Mouse (Mus musculus): ENCODE results near the gene Ctsh.
"Not testable (repeated sequence)": the region's sequence is repeated elsewhere in the genome, so short reads cannot be mapped to it uniquely, and the experiment has no call there.

The Ctsh gene

DNA sequence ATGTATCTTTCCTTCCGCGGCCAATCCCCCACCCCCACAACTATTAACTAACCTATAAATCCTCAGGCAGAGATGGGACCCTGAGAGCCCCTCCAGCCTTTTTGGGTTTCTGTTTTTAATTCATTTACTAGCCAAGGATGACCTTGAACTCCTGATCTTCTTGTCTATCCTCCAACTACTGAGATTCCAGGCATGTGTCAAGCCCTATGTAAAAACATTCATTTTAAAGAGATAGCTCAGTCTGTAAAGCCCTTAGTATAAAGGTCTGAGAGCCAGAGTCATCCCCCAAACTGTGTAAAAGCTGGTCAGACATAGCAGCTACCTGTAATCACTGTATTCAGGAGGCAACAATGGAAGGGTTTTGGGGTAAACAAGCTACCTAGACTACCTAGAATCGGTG, 2.0 kb downstream of the Ctsh start:
- in situ Hi-C loops (cut with MboI, MseI), result loop anchor here in 1 of 2 experiments (25.0 kb wide), 1 partner anchor 219 kb away; no protein-coding TSS in a partner anchor

DNA sequence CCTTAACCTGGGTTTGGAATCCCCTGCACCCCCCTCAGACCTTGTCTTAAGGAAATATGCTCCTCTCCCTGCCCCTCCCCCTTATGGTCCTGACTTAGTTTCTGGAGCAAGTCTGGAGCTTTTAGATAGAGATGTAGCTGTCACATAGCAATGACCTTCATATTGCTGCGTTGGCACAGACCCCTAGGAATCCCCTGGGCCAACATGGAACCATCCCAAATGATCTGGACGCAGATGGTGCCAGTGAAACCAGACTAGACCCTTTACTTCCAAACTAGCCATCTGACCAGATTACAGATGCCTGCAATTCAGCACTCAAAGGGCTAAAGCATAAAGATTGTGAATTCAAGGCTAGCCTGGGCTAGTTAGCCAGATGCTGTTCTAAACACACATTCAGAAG, 2.8 kb downstream of the Ctsh start:
- in situ Hi-C loops (cut with MboI, MseI), result loop anchor here in 1 of 2 experiments (25.0 kb wide), 1 partner anchor 219 kb away; no protein-coding TSS in a partner anchor

DNA sequence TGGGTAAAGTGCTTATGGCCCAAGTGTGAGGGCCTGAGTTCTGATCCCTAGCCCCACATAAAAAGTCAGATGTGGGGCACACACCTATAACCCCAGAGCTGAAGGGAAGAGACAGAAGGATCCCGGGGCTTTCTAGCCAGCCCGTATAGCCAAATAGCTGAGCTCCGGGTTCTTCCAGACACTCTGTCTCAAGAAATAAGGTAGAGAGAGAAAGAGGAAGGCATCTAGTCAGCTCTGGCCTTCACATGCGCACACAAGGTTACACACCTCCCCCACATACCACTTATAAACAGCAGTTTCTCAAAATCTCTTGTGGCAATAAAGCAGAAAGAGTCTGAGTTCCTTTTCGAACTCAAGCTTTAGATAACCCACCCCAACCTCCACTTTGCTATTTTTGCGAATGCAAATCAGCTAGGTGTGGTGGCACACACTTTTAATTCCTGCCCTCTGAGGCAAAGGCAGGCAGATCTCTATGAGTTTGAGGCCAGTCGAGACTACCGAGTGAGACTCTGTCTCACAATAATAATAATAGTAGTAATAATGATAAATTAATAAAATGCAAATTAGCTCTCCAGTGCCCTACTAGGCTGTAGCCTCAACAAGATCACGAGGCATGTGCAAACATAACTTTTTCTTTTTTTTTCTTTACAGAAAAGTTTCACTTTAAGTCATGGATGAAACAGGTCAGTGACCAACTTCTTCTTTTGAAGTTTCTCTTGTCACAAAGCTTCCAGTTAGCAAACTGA, 6.0 kb downstream of the Ctsh start:
- in situ Hi-C loops (cut with MboI, MseI), result loop anchor here in 1 of 2 experiments (25.0 kb wide), 1 partner anchor 223 kb away; no protein-coding TSS in a partner anchor

DNA sequence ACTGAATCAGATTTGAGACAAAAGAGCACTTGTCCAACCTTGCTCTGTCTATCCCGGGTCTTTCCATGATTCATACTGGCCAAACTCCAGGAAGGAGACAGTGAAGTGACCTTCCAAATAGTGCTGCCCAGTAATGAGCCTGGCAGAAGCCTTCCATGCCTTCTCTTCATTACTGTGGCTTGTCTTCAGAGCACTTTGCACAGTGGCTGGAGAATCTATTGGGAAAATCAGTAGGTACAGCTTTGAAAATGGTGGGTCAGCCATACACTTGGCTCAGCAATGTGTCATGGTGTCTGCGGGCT, 6.6 kb downstream of the Ctsh start:
- in situ Hi-C loops (cut with MboI, MseI), result loop anchor here in 1 of 2 experiments (25.0 kb wide), 1 partner anchor 223 kb away; no protein-coding TSS in a partner anchor

DNA sequence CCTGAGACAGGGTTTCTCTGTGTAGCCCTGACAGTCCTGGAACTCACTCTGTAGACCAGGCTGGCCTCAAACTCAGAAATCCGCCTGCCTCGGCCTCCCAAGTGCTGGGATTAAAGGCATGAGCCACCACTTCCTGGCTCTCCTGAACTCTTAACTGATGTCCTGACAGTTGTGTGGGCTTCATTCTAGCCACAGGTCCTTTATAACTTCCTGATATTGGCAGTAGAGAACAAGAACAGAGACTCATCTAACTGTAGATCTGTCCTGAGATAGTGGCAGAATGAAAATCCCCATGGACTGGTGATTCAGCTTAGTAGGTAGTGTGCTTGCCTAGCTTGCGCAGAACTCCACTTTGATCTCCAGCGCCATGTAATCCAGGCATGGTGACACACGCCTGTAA, 7.0 kb downstream of the Ctsh start:
- in situ Hi-C loops (cut with MboI, MseI), result loop anchor here in 1 of 2 experiments (25.0 kb wide), 1 partner anchor 224 kb away; no protein-coding TSS in a partner anchor

DNA sequence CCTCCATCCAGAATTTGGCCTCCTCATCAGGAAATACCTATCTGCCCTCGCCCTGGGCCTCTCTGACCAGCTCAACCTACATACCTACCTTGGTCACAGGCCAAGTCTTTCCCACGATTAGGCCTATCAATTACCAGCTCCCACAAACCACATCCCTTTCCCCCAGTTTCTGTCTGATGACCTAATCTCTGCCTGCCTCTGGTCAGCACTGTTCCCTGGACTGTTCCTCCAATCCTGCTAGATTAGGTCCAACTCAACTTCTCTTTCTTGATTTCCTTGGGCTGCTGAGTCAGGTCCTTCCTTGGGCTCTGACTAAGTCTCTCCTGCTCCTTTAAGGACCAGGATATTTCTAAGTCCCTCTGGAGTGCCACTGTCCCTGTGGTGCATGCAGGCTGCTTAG, 13.4 kb downstream of the Ctsh start:
- in situ Hi-C loops (cut with MboI, MseI), result loop anchor here (5.0 to 25.0 kb wide), 2 partner anchors 230 to 240 kb away; no protein-coding TSS in a partner anchor

DNA sequence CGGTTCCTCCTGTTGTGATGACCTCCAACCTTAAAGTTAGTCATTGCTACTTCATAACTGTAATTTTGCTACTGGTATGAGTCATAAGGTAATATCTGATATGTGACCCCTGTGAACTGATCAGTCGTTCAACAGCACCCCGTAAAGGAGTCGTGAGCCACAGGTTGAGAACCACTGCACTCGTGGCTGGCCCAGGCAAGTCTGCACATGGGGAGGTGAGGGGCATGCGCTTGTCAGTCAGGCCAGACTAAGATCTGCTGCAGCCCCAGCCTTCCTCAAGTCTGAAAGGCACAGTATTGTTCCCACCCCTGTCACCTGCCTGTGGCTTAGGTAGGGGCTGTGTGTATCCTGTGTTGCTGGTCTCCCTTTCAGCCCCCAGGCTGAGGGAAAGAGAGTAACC, 14.8 kb downstream of the Ctsh start:
- in situ Hi-C loops (cut with MboI, MseI), result loop anchor here (5.0 to 25.0 kb wide), 2 partner anchors 231 to 241 kb away; no protein-coding TSS in a partner anchor

DNA sequence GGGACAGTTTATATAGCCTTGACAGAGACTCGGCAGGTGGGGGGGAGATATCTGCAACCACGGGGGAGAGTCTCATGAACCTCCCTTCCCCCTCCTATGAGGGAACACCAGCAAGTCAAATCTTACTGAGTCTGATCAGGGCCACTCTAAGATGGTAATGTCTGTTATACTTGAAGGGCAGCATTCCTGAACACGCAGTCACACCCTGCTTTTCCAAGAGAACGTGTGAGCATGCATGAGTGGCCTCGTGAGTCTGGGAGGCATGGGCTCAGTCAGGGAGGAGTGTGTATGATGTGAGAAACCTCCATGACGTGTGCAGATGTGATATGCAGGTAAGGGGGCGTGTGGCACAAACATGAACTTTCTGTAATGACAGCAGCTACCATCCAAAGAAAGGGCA, 15.5 kb downstream of the Ctsh start:
- in situ Hi-C loops (cut with MboI, MseI), result loop anchor here (5.0 to 25.0 kb wide), 2 partner anchors 232 to 242 kb away; no protein-coding TSS in a partner anchor

DNA sequence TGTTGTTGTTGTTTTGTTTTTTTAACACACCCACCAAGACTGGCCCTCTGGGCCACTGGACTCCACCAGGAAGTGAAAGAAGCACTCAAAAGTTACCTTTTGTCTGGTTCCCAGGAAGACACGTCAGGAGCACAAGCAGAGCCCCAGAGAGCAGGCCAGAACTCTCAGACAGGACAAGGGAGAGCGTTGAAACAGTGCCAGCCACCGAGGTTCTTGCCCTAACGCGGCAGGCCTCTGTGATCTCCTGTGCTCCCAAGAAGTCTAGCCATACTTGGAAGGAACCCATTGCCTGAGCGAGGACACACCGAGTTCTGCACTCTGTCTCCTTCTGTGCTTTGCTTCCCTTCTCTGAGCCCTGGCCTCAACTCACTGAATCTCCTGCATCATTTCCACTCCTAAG, 16.2 kb downstream of the Ctsh start:
- in situ Hi-C loops (cut with MboI, MseI), result loop anchor here in 1 of 2 experiments (25.0 kb wide), 1 partner anchor 233 kb away; no protein-coding TSS in a partner anchor

DNA sequence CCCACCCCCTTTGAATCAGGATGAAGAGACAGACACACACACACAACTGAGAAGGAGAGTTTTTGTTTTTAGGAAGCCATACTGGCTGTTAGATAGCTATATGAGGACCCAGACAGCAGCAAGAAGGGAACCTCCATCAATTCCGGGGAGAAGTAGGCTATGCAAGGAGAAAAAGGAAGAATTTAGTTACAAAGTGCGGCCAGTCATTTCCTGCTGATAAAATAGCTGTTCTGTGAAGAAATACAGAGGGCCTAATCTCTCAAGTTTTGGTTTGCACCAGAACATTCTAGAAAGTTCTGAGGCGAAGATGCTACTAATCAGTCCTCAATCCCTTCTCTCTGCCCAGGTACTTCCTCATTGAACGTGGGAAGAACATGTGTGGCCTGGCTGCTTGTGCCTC, 21.4 kb downstream of the Ctsh start:
- in situ Hi-C loops (cut with MboI, MseI), result no loop called here

DNA sequence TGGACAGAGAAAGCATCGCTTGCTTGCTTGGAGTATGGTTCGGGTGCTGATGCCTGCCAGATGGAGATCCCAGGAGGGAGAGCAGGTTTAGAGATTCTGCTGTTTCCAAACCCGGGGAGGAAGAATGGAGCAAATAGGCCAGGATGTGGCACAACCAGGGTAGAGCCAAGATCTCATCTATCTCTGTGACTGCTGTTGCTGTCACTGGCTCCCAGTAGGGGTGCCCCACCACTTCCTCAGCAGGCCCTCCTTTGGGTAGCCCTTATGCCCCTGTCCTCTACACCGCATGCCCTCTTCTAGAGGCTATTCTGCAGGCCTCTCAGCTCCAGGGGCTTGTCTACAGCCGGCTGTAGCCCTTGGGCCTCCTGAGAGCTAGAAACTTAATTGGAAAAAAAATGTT, 22.2 kb downstream of the Ctsh start:
- in situ Hi-C loops (cut with MboI, MseI), result no loop called here

DNA sequence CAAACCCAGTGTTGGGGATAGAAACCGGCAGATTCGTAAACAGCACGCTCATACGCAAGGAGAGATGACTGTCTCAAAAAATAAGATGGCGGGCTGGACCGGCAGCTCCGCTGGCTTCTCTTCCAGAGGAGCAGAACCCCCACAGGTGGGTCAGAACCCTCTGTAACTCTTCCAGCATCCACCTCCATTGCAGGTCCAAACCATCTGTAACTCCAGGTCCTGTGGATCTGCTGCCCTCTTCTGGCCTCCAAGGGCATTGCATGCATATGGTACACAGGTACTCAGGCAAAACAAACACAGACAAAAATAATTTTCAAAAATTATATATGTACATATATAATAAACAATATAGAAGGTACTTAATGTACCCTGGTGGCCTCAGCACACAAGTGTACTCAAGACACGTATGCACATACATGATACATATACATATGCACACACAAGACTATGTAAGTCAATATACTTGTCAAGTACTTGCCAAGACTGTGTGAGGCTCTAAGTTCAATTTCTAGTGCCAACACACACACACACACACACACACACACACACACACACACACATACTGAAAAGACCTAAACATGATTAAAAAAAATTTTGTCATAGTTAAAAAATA, 23.0 kb downstream of the Ctsh start:
- in situ Hi-C loops (cut with MboI, MseI), result no loop called here

DNA sequence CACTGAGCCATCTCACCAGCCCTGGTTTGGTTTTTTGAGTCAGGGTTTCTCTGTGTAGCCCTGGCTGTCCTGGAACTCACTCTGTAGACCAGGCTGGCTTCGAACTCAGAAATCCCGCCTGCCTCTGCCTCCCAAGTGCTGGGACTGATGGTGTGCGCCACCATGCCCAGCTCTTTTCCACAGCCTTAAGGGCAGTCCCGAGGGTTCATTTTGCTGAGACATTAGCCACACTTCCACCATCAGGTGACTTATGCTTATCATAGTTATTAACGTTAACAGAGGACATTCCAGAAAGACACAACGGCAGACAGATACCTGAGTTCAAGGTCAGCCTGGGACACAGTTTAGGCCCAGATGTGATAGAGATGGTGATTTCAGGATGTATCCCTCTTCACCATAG, 28.0 kb downstream of the Ctsh start:
- in situ Hi-C loops (cut with MboI, MseI), result not testable (repeated sequence)

DNA sequence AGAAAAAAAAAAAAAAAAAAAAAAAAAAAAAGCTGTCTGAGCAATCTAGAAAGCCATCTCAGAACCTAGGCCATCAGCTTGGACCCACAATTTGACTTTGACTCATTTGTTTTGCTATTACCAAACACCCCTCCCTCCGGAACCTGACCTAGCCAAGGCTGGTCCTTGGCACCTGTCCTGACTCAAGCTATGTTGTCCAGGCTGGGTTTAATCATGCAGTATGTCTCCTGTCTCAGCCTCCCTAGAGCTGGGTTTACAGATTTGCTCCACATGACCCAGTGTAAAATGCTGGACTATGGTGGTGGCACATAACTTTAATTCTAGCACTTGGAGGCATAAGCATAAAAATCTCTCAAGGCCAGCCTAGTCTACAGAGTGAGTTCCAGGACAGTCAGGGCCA, 29.0 kb downstream of the Ctsh start:
- in situ Hi-C loops (cut with MboI, MseI), result no loop called here

DNA sequence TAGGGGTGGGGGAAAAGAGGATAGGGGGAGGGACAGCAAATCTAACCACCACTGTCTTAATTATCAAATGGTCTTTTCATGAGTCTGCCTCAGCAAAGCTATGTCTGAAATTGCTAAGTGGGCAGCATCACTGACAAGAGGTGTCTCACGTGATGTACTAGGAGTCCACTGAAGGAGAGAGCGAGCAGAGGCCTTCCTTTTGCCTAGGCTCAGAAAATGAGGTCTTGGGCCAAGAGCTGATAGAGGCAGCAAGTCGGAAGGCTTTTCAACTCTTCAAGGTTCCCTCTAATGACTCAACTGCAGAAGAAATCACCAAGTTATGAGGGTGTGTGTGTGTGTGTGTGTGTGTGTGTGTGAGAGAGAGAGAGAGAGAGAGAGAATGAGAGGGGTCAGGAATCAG, 30.2 kb downstream of the Ctsh start:
- in situ Hi-C loops (cut with MboI, MseI), result no loop called here

DNA sequence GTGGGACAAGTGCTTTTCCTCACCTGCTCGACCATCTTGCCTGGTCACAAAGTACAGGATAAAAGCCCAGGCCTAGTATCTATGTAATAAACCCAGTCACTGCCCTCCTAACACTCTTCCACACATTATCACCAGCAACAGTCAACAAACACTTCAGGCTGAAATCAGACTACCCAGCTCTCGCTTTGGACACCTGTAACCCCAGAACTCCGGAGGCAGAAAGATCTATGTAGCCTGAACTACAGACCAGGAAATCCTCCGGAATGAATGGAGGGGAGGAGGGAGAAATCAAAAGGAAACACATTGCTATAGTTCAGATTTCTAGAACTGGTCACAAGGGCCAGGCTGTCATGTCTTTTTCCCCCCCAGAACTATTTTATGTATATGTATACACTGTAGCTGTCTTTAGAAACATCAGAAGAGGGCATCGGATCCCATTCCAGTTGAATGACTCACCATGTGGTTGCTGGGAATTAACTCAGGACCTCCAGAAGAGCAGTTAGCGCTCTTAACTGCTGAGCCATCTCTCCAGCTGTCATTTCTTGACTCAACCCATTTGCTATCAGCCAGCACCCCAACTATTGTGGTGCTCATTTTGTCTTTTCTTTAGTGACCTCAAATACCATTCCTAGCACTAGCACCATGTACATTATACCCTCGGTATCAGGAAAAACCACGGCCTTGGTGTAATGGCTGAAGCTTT, 31.0 kb downstream of the Ctsh start:
- in situ Hi-C loops (cut with MboI, MseI), result no loop called here

DNA sequence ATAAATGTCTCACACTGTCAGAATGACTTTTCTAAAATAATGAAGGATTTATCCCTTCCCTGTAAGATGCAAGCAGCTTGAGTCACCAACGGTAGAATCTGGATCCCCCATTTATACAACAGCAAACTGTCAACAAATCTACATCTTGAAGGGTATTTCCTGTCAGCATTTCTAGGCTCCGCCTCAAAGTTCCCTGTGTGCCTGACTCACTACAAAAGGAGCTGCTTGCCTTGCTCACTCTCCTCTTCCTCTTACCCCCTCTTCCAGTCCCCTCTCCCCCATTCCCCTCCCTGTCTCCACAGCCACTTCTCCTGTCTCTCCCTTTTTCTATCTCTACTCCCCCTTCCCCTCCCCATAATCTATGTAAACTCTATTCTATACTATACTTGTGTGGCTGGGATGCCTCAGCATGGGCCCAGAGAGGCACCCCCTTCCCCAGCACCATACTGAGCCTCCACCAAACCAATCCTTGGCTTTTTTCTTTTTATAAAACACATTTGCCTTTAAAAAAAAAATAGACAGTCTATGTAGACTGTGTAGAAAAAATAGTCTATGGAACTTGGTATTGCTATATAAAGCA, 34.0 kb downstream of the Ctsh start:
- in situ Hi-C loops (cut with MboI, MseI), result no loop called here

DNA sequence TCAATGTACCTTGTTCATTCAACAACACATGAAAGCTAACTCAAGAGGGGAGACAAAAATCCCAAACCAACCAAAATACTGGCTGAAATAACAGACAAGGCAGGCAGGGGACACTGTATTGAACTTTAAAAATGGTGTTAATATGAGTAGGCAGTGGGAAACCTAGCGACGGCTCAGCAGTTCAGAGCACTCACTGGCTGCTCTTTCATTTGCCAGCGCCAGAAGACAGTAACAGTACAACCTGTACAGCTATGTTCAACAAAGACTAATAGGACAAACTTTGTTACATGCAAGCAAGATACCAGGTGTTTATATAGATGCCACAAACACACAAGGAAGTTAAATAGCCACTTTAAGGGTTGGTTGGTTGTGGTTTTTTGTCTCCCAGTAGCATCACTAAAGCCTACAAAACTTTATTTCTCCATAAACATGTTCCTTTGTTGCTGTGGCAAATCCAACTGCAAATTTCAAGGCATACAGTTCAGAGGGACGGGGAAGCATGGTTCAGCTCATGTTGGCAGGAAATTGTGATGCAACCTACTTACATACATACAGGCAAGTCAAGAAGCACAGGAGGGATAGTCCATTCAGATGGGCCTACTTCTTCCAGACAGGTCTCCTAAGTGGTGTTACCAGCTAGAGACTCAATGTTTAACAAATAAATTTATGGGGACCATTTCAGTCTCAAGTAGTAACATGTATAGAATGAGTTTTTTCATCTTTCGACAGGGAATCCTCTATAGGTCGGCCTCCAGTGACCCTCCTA, 35.6 kb downstream of the Ctsh start:
- in situ Hi-C loops (cut with MboI, MseI), result no loop called here

DNA sequence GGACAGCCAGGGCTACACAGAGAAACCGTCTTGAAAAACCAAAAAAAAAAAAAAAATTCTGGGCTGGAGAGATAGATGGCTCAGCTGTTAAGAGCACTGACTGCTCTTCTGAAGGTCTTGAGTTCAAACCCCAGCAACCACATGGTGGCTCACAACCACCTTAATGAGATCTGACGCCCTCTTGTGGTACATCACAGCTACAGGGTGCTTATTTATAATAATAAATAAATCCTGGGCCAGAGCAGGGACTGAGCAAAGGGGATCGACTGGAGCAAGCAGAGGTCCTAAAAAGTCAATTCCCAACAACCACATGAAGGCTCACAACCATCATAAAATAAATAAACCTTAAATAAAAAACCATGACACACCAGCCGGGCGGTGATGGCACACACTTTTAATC, 45.0 kb downstream of the Ctsh start:
- in situ Hi-C loops (cut with MboI, MseI), result no loop called here

DNA sequence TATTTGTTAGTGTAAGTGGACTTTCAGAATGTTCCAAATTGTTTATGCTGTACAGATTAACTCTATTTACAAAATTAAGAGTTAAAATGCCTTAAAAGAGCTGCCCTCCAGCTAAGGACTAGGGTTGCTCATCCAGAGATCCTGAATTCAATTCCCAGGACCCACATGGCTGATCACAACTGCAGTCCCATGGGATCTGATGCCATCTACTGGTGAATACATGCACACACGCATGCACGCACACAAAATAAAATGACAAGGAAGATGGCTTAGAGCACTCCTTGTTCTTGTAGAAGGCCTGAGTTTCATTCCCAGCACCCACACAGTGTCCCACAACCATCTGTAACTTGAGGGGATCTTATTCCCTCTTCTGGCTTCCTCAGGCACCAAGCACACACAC, 46.8 kb downstream of the Ctsh start:
- in situ Hi-C loops (cut with MboI, MseI), result loop anchor here (25.0 kb wide), 3 partner anchors 888 to 1638 kb away; partner anchors contain the start of genes Gm20537 (in 1 of the 2), Mthfs (in 1 of the 2) and Syncrip (in 1 of the 2)

DNA sequence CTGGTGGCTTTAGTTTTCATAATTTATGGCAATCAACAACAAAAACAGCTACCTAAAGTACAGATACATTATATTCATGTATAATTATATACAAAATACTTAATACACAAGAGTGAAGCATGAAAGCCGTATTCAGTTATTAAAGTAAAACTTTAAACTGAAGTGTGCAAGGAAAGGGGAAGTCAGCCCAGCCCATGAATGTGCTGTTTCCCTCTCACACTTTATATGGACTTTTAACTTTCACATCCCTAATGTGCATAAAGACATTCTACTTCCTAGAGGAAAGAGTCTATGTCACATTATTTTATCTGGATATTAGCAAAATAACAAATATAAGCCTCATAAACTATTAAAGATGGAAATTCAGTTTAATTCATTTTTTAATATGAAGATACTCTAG, 51.5 kb downstream of the Ctsh start:
- in situ Hi-C loops (cut with MboI, MseI), result loop anchor here (25.0 kb wide), 3 partner anchors 893 to 1643 kb away; partner anchors contain the start of genes Gm20537 (in 1 of the 2), Mthfs (in 1 of the 2) and Syncrip (in 1 of the 2)

Data from T-helper 17 cell (primary cell).